Mouse (Mus musculus): Measurements from ENCODE around the gene Gtf2a2. TPM values are rescaled to one million over a fixed set of nuclear protein-coding genes. Genes with fewer than 3 reads are reported as not detected.
"Not testable (repeated sequence)": the region's sequence is repeated elsewhere in the genome, so short reads cannot be mapped to it uniquely, and the experiment has no call there.

The Gtf2a2 gene
- total and polyA plus RNA-seq, 3 experiments = 11.8 to 70.9 (median 63.1) TPM

DNA sequence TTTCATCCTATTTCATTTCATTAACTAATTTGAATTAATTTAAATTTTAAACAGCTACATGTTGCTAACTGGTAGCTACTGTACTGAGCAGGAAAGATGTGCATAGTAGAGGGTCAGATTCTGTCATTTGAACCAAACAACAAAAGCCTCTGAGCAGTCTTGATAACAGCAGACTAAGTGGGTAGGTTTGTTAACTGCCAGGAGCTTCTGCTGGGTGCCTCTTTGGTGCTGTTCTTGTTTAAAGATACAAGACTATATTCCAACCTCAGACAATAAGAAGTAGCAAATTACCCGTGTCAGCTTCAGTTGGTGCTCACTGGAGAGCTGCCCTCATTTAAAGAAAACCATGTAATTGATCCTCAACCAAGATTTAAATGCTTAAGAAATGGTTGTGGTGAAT lies 9.3 kb downstream of the Gtf2a2 start:
- DNase-seq = no peak

DNA sequence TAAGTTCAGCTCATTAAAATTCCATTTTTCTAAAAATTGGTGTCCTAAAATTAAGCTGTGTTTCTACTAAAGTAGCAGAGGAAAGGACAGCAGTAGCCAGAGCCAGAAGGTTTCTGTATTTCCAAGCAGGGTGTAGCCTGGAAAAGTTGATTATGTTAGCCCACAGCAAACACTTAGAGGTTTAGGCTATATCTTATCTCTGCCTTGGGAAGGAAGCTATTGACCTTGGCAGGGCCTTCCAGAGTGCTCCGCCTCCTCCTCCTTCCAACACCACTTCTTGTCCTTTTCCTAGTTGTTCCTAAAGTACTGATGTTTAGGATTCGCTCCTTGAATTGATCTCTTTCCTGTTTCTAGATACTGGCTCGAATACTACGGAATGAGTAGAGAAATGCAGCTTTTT lies 9.7 kb downstream of the Gtf2a2 start:
- no peak for DNase-seq

DNA sequence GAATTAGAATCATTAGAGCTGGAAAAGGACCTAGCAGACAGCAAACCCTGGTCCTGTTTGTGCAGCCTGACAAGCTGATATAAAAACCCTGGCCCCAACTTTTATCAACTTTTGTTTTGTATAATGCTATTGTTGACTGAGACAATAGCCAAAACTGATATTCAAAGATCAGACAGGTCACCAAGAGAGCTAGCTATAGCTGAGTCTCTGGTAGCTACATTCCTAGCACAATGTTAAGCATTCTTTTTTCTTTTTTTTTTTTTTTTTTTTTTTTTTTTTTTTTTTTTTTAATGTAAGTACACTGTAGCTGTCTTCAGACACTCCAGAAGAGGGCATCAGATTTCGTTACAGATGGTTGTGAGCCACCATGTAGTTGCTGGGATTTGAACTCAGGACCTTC lies 11.3 kb downstream of the Gtf2a2 start:
- DNase-seq = not testable (repeated sequence)

DNA sequence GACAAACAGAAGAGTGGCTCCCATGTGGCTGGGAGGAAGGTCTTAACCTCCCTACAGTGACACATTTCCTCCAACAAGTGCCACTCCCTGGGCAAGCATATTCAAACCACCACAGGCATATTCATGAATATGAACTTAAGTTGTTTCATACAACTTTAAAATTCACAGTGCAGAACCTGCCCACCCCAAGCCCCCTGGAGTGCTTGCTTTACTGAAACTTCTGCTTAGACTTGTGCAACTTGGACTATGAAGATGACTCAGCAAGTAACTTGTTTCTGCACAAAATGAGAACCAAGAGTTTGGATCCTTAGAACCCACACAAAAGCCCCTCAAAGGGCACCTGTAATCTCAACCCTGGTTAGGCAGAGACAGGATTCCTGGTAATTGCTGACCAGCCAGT lies 12.3 kb downstream of the Gtf2a2 start:
- DNase-seq = no peak

DNA sequence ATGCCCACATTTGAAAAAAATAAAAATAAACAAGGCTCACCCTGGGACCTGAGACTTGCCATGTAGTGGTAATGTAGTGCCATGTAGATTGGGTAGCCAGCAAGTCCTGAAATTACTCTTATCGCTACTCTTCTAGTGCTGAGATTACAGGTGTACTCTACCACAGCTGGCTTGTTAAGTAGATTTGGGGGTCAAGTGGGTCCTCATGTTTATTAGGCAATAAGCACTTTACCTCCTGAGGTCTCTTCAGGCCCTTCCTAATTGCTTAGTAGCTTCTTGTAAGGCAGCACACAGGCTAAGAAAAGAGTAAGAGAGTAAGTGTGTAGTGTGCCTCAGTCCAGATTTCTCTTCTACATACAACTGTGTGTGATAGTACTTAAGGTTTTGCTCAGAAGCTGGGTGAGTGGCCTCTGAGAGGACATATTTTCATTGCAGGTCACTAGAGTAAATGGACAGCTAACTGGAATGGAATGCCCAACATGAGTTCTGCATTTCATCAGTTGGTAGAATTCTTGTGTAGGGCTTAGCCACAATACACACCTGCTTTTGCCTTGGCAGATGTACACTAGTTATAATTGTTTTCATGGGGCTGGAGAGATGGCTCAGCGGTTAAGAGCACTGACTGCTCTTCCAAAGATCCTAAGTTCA lies 13.1 kb downstream of the Gtf2a2 start:
- no peak for DNase-seq

DNA sequence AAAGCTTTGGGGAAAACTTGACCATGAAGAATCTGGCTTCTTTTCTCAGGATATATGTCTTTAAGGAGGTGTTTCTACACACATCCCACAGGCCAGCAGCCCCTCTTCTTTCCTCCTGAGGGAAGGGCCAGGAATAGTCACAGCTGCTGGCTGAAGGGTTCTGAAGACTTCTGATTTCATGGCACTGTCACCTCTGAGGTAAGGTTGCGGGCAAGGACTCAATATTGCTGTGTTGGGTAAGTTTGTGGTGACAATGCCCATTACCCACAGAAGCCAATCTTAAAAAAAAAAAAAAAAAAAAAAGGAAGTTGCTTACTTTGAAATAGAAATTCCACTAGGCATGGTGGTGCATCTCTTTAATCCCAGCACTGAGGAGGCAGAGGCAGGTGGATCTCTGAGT lies 19.8 kb downstream of the Gtf2a2 start:
- no peak for DNase-seq

DNA sequence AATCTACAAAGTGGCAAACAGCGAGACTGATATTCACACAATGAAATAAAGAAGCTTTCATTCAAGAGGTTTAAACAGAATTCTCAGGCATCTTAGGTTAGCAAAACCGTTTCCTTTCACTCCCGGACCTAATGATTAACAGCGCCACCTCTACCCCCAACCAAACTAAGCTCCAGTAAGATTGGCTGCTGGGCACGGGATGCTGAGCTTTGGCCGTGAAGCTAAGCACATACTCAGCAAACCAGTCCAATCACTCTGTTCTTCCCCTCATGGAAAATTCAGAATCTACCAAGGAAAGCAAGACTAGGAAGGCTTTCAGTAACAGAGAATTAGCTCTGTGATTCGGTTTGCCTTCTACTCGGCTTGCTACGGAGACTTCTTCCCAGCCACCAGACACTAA lies 20.7 kb downstream of the Gtf2a2 start:
- DNase-seq = no peak

DNA sequence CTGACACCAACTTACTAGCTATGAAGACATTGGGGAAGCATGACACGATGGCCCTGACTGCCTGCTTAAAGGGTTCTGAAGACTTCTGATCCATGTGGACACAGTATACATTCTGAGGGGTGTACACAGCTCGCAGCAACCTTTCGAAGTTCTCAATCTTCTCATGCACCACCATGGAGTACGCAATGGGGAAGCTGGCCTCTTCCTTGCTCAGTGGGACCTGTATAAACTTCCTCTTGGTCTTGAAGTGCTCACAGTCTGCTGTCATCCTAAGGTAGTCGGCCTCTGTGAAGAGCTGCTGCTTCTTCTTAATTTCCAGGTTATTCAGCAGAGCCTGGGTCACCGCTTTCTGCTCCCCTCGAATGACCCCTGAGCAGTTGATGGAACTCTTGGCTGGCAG lies 22.4 kb downstream of the Gtf2a2 start:
- DNase-seq = no peak

DNA sequence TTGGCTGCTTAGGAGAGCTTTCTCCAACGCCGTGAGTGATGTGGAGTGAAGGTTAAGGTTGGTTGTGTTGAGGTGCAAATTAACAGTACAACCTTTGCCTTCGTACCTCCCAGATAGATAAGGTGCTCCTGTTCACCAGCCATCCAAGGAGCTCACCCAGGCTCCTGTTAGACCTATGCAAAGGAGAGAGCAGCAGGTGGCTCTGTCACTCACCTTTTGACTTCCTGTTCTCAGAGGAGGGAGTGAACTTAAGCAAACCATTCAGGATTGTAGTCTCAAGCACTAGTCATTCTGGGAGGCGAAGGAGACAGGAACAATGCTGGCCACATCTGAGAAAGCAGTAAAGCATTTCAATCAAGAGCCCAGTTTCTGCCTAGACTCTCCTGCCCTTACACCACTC lies 24.3 kb downstream of the Gtf2a2 start:
- DNase-seq = no peak

DNA sequence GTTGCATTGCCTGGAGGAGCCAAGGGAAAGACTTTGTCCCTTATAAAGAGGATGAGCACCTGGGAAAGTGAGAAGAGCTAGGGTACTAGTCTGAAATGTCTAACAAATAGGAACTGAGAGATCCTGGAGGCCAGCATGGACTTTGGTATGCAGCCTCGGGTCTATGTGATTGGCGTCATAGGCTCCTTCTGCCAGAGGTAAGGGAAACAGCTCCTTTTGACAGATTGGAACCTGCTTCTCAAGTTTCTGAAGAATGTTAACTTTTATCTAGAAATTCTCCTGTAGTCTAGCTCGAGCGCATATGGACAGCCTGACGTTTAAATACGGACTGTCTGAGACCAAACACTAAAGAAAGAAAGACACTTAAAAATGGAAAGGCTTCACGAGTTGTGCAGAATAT lies 25.6 kb downstream of the Gtf2a2 start, which contains the start of gene Gcnt3:
Gene Gcnt3 (minus strand): TSS at position 101 of the 400 bp plus-strand sequence.
- no peak for DNase-seq

DNA sequence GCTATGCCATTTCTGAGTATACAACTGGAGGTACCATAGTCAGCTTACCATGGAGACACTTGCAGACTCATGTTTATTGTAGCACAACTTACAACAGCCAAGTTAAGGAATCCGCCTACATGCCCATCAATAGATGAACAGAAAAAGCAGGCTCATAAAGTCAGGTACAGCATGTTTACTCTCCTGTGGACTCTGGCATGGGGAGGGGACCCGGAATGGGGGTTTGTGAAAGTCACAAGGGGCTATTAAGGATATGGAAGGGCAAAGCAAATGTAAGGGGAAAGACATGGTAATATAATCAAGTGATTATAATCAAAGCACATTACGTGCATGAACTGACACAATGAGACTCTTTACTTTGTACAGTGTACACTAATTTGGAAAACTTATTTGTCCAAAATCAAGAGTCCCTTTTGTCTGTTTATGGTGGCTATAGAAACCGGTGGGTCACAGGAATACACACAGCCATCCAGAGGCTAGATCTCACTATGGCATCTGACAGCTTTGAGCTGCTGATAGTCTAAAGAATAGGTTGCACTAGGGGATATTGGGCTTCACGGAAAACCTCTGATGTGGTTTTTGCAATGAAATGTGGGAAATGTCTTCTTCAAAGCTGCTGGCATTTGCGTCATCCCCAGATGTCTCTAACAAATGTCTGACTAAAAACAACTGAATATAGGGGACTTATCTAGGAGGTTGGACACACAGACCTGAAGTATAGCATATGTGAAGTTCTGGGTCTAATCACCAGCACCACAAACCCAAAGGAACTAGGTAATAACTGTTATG lies 27.4 kb downstream of the Gtf2a2 start:
- DNase-seq = no peak

DNA sequence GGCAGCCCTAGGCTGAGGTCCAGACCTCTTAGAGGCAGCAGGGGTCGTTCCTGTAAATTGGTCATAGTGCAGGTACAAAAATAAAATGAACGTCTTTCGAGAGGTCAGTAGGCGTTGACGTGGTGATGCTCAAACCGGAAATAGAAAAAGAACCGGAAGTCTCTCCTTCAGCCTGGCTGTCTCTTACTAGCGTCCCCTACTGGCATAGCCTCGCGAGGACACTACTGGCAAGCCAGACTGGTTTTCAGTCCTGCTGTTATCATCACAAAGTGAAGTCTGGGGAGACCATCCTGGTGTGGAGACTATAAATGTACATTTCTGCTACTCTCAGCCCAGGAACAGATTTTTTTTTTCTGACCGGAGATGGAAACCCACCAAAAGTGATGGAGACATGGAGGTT lies 28.2 kb downstream of the Gtf2a2 start:
- no peak for DNase-seq

DNA sequence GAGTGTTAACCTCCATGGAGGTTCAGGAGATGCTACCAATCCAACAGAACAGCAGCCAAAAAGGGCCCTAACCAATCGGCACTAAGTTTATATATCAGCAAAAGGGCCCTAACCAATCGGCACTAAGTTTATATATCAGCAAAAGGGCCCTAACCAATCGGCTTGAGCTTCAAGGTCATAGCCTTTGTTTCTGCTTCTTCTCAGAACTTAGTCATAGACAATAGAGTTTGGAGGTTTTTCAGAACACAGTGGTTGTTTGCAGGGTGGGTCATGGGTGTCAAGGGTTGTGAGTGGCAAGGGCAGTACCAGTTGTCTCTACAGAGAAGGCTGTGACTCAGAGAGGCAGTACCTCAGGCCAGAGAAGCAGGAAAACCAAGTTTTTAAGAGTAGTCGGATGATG lies 29.8 kb downstream of the Gtf2a2 start:
- peak; percentile 45 for DNase-seq

DNA sequence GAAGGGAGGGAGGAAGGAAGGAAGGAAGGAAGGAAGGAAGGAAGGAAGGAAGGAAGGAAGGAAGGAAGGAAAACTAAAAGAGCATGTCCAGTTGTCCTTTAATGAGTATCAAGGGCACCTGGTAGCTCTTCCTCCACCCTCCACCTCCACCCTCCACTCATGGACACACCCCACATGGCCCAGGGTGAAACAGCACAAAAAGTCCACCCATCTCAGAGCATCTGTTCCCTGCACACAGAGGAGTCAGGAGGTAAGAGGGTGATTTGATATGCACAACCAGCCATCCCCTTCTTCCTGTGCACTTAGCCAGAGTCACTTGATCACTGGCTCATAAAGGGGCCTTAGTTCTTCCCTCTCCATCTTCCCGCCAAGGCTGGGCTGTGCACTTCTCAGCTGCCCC lies 30.6 kb downstream of the Gtf2a2 start:
- no peak for DNase-seq

DNA sequence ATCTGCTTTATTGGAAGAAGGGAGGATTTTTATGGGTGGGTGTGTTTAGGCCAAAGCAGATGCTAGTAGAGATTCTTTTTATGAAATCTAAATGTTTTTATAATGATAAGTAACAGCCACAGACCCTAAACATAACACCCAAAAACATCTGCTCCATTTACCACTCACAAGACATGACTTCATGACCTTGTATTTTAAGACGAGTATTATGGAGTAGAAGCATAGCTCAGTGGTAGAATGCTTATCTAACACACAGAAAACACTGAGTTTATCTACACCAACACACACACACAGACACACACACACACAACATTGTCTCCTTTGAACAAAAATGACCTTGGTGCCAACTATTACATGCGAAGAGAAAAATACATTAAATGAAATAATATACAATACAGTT lies 32.5 kb downstream of the Gtf2a2 start:
- no peak for DNase-seq

DNA sequence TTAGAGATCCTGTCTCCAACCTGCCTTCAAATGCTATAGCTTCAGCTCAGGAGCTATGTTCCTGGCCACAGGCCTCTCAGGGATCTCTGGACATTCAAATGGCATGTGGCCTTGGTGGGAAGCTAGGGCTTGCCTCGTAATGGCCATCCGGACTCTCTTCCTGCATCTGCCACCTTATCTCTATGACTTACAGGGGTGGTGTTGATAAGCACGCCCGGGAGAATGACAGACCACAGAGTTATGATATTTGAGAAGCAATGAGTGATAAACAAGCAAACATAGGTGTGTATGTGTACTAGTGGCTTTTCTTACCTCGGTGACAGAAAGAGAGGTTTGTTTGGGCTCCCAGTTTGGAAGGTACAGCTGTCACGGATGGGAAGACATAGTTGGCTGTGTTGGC lies 33.9 kb downstream of the Gtf2a2 start:
- DNase-seq = no peak

DNA sequence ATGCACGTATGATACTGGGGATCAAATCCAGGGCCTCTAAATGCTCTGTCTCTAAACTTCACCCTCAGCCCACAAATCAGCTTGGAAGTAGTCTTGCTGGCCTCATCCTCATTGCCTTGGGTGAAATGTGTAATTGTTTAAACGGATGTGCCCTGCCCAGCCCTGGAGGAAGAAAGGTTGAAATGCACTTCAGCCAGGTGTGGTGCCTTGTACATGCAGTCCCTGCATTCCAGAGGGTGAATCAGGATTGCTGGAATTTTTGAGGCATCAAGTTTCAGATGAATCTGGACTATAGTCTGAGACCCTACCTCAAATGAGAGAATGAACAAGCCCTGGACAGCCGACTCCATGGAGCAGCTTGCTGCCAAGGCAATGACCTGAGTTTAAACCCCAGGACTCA lies 35.5 kb downstream of the Gtf2a2 start:
- DNase-seq = no peak

DNA sequence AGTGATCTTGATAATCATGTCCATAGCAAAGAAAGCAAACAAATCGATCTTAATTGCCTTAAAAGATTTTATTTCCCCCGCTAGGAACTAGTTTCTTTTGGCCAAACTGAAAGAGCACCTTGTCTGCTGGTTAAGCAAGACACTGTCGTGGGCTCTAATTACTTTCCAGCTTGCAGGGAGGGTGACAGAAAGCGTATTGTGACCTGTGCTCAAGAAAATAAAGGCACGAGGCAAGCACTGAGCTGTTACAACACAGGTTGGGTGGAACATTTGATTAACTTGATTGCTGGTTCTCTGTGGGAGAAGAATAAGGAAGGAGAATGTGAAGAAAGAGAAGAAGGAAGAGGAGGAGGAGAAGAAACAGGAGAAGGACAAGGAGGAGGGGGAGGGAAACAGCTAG lies 35.9 kb downstream of the Gtf2a2 start:
- no peak for DNase-seq

DNA sequence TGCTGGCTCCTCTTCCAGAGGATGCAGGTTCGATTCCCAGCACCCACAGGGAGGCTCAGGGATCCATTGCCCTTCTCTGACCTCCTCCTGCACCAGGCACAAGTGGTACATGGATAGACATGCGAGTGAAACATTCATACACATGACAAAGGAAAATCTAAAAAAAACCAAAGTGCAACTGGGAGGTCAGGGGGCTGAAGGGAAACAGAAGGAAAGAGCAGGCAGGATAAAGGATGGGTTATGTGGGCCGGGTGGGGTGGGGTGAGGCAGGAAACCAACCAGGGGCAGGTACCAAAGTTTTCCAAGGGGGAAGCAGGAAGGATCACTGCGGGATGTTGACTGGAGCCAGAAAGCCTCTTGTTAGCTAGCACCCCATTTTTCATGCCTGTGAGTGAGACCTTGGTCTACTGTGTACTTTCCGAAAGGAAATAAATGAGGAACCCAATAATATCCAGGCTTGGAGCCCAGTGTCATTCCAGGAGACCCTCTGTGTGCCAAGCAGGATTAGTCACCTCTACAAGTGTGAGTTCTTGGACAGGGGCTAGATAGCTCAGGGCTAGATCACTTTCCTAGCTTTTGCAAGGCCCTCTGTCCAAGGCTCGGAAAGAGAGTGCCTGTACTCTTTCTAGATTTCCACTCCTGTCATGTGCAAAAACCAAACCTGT lies 36.5 kb downstream of the Gtf2a2 start:
- peak; percentile 41 for DNase-seq

DNA sequence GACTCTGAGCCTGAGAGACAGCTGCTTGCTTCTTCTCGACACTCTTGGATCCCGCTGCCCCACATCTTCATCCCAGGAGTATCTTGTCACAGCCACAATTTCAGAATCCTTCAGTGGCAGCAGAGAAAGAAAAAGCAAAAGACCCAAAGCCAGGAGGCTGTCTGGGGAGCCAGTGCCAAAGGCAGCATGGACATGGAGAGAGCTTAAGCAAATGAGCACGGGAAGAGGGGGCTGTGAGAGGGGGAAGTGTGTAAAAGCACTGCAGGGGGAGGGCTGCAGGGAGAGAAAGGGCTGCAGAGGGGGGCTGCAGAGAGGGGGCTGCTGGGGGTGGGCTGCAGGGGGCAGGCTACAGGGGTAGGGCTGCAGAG lies 37.0 kb downstream of the Gtf2a2 start:
- no peak for DNase-seq

DNA sequence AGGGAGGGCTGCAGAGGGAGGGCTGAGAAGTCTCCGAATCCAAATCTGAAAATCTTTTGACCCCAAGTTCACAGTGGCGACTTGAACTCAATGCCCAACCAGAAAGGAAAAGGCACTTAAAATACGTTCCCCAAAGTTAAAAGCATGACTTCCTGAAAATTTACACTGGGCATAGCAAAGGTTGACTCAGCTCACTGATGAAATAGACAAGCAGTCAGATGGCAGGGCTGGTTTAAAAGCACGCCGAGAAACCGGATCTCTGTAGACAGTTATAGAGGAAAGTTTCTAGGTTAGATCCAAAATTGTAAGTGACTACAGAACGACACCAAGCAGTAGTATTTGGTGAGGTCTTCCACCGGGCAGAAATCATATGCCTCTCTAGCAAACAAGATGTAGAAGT lies 37.5 kb downstream of the Gtf2a2 start:
- DNase-seq = no peak

DNA sequence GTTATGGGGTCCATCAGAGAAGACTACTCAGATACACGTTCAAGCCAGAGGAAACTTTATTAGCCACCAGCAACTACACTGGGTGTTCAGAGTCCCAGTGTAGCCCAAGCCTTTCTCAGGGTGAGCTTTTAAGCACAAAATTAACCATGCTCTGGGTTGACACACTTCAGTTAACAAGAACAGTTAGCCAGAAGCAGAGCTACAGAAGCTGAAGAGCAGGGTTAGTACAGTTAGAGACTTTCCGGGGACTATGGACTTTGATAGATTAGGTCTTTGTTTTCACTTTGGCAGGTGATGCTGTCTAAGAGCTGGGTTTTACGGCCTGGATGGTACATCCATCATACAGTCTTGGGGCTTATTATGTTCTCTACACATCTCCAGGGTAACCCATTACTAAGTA lies 40.4 kb downstream of the Gtf2a2 start:
- no peak for DNase-seq

DNA sequence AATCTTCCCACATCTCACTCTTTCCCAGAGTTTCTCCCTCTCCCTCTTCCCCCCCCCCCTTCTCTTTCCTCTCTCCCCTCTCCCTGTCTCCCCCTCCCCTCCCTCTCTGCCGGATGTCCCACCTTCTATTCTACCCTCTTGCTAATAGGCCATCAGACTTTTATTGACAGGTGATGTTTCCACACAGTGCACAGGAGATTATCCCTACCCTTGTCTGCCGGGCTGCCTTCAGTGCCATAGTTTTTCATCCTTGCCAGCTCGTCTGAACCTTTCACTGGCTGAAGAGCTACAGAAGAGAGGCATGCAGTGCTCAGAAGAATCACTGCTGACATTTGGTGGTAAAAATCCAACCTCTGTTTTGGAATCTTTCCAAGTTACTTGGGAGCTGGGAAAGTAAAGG lies 41.1 kb downstream of the Gtf2a2 start:
- no peak for DNase-seq

DNA sequence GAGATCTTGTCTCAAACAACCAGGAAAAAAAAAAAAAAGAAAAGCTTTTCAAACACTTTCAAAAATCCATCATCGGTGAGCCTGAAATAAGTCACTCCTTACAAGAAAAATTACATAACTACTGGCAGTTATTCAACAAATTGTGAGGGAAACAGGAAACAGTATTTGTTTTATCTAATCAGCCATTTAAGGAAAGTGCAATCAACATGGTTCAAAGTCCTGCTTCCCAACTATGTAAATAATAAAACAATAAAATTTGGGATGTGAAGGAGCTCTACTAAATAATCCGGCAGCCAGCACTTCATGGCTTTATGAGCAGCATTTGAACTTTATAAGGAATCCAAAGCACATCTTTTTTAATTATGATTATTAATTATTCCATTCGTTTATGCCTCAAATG lies 49.7 kb downstream of the Gtf2a2 start:
- no peak for DNase-seq

All from adrenal gland, adult 2 months (tissue).